Mouse (Mus musculus) liver, adult 2 months (tissue): ENCODE data around the gene Wfikkn1.

Experiments used
- CTCF ChIP-seq: fragments of 200-500 bp; IDR thresholded peaks from 2 replicates; pipeline ENCODE4 v1.5.1; 2011; ENCODE audit warnings: low read depth, low read length, control low read depth
- POLR2A ChIP-seq: fragments of 200-500 bp; IDR thresholded peaks from 2 replicates; pipeline ENCODE4 v1.6.1; 2011; ENCODE audit warnings: low read length, control low read depth; ENCODE audit not compliant: insufficient read depth; ENCODE audit errors: extremely low read depth

- TF ChIP-seq POLR2A (no peak), CTCF (no peak)
Measured at GRCm38 (mm10) chr17:25888837-25889236, 8.2 kb upstream of the Wfikkn1 start.
